Mouse (Mus musculus): ENCODE measurements around the gene Amz2.

The Amz2 gene

DNA sequence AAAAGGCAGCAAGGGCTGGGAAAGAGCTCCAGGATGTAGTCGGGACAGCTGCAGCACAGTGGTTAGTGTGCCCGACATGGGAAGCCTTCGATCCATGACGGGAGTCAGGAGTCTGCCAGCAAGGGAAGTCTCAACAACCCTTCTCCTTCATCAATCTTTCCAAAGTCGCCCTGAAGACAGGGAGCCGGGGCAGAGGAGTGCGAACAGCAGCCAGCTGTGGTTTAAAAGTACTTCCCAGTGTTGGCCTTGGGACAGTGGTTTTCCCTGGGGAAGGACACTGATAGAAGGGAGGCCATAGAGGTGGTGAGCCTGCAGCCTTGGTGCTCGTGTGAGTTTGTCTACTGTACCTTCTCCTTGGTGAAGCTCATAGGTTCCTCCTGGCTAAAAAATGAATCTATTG, 41.2 kb downstream of the Amz2 start:
- in situ Hi-C loops (cut with MboI, MseI), result no loop called here

DNA sequence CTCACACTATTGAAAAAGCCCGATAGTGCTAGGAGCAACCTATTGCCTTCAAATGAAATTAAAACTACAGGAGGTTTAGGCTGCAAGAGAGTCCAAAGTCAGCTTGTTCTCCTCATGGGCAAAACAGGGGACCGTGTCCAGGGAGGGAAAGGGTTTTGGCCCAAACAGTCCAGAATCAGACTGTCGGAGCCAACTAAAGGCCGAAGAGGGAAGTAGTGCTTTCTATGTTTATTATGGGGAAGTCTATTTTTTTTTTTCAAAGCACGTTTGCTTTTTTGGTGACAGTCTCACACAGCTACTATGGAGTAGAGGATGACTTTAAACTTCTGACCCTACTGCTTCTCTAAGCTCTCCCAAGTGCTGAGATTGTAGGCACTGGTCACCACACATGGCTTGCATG, 42.4 kb downstream of the Amz2 start:
- in situ Hi-C loops (cut with MboI, MseI), result no loop called here

DNA sequence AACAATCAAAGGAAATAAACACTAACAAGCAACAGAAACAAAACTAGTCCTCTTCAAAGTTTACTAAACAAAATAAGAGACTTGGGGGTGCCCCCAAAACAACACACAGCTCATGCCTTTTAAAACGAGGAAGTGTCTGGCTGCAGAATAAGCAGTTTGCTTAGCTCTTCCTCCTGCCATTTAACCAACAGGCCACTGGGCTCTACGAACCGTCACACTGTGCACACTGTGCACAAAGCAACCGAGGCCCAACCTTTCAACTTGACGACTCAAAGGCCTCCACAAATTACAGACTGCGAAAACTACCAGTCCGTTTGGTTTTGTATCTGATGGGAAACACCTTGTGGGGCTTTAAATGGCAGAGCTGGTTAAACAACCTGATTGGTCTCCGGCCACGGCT, 44.4 kb downstream of the Amz2 start:
- in situ Hi-C loops (cut with MboI, MseI), result no loop called here

DNA sequence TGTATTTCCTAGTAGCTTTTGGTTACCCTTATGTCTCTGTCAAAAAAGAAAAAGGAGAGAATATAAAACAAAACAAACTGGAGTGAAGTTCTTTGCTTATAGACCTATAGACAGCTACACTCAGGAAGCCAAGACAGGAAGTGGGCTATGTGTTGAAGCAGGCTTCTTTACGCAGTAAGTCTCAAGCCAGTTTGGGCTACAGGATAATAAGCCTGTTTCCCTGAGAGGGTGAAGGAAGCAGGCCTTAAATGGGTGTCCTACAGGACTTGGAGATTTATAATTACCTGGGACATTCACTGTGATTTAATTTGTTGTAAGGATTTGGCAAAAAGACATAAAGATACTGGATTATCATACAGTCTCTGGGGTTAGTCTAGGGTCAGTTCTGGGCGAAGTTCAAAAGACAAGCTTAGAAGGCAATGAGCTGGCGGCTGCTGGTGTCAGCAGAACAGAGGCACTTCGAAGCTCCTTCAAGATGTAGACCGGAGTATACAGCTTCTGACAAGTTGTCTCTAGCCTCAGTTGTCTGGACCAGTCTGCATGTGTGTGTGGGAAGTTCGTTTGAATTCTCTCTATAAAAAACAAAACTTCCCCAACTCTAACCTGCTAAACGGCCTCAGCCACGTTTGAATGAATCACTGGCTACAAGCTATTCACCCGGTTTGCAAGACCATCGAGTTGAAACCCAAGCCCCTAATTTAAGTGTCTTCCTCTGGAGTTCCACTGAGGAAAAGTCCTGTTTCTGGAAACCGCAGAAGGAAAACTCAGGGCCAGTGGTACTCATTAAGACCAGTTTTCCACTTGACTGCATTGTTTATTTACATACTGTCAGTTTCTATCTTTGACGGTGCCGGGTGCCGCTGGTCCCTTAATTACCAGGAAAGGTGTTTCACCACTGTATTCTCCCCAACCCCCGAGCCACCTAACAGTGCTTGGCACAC, 45.4 kb downstream of the Amz2 start:
- in situ Hi-C loops (cut with MboI, MseI), result no loop called here

DNA sequence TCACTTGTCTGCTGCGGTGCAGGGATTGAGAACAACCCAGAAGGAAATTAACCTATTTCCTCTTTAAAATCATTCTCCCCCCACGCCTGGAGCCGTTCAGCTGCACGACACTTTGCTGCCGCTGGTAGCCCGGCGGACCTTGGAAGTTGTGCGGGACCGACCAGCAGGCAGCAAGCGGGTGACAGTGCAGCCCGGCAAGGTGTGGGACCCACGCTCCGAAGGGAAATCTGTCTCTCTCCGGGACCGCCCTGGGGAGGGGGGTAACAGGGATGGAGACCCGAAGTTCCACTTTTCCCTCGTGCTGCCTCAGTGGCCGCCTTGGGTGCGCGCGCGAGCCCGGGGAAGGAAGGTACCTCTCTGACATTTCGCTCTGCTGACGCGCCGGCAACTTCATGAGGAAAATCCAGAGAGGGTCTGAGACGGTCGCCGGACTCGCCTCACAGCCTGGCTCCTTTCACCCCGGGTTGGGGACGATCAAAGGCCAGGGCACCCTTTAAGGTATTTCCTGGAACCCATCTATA, 46.5 kb downstream of the Amz2 start:
- in situ Hi-C loops (cut with MboI, MseI), result no loop called here

DNA sequence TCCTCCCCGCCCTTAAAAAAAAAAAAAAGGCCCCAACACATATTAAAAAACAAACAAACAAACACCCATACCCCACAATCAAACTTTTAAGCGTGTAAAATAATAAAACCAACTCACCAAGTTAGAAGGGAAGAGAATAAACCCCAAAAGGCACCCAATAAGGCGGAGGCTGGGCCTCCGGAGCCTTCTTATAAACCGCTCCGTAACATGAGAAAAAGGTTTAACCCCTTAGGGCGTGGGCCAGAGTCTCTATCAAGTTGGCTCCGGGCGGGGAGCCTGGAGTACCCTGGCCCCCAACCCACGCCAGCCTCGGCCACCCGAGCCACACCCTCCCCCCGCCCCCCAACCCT, 47.0 kb downstream of the Amz2 start:
- in situ Hi-C loops (cut with MboI, MseI), result no loop called here

DNA sequence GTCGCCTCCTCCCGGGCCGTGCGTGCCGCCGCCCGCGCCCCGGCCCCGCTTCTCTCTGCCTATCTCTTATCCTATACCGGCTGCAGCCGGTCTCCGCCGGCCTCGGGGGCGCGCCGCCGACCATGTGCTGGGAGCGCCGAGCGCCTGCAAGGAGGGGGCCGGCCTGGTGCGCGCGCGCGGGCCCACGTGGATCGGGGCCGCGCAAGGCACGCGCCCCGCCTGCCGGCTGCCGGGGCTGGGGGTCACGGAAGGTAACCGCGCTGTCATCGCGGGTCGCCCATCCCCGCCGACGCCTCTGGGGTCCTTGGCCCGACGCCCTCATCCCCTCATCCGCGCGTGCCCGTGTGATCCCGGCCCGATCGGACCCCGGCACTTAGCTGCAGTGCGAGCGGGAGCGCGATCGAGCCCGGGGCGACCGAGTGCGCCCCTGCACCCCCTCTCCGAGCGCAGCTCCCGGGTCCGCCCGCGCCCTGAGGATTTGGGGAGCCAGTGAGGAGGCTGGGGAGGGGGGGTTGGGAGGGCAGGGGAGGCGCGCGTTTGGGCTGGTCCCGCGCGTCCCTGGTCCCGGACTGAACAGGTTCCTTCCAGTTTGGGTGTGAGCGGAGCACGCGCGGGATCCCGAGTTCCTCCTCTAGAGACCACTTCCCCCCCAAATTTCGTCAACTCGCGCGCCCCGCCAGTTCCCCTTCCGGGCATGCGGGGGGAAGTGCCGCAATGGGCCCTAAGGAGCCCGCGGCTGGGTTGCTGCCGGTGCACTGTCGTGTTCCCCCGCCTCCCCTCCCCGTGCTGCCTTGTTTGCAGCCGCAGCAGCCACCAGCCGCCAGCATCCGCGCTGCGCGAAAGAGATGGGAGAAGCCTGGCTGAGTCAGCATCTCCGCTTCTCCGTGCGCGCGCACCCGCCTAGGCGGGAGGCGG, 47.7 kb downstream of the Amz2 start, which contains the start of the genes Arsg and Slc16a6:
TSS of gene Arsg (plus strand) at position 204 of the 915 bp plus-strand sequence.
TSS of gene Slc16a6 (minus strand) at position 428 of the 915 bp plus-strand sequence.
- in situ Hi-C loops (cut with MboI, MseI), result no loop called here

DNA sequence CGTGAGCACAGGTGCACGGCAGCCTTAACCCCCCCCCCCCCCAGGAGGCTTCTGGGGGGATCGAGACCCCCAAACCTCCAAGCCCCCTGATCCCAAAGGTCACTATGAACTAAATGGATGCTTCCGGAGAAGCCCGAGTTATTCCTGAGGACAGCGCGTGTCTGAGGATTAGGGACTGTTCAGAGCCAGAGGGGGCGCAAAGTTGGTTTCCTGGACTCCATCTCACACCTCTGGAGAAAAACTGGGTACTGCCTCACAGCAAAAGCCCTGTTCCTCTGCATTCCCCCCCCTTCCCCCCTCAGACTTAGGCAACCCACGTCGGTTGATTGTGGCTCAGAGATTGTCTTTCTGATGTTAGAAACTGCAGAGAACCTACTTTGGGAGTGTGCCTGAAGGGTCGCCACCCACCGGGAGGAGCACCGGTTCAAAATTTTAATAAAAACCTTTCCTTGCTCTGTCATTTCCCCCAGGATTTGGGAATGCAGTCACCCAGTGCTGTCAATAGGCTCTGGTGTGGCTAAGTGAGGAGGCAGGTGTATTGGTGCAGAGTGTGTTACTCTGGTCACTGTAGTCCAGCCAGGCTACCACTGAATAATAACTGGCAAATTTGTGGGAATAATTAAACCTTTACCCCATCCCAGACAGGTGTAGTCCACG, 48.5 kb downstream of the Amz2 start:
- in situ Hi-C loops (cut with MboI, MseI), result no loop called here

DNA sequence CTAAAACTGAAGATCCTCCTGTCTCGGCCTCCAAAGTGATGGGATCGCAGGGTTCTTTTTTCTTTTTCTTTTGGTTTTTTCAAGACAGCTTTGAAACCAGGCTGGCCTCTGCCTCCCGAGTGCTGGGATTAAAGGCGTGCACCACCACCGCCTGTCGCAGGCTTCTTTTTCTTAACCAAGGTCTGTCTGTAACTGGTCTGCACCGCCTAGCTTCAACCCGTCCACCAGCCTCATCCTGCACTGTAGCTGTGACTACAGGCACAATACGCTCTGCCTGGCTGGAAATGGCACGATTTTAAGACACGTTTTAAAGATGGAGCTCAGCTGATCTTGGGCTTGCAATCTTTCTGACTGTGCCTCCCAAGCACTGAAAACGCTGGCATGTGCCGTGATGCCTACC, 49.1 kb downstream of the Amz2 start:
- in situ Hi-C loops (cut with MboI, MseI), result no loop called here

DNA sequence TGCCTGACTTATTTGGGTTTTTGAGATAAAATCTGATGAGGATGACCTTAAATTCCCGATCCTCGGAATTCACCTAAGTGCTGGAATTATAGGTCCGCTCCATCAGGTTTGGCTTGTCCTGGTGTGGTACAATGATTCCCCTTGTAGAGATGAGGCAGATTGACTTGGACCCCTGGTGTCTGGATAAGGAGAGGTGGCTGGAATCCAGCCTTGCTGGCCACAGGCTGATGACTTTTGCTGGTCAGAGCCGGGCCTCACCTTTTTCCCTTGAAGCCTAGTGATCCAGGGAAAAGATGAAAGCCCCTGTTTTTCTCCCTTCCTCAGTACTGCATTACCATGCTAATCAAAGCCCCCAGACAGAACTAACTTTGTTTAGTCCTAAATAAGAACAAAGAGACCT, 50.0 kb downstream of the Amz2 start:
- in situ Hi-C loops (cut with MboI, MseI), result no loop called here

DNA sequence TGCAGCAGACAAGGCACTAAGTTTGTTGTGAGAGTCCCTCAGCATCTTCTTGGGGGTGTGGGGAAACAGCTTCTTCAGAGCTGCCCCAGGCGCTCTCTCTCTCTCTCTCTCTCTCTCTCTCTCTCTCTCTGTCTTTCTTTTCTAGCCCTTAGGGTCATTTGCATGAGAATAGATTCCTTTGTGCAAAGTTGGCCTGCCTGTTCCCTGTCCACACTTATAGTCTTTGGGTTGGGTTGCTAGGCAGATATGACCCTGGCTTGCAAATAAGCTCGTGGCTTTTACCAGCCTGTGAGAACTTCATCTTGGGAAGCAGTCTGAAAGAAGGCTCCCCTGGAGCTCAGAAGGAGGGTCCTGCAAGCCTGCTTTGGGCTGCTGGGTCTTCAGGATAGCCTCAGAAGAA, 50.5 kb downstream of the Amz2 start:
- in situ Hi-C loops (cut with MboI, MseI), result no loop called here

DNA sequence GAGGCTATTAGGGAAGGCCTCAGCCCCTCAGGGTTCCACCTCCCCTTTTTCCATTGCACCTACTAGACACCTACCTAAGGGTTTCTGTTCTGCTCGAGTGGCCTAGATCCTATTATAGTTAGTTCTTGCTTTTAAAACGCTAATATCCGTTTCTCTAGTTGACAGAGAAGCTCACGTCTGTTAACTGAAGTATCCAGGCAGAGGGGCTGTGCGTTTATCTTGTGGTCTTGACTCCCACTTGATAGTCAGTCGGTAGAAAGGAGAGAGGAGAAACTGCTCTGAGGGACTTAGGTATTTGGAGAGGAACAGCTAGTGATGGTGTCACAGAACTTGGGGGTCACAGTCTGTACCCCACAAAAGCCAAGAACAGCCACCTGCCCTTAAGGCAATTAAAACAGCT, 50.9 kb downstream of the Amz2 start:
- in situ Hi-C loops (cut with MboI, MseI), result no loop called here

DNA sequence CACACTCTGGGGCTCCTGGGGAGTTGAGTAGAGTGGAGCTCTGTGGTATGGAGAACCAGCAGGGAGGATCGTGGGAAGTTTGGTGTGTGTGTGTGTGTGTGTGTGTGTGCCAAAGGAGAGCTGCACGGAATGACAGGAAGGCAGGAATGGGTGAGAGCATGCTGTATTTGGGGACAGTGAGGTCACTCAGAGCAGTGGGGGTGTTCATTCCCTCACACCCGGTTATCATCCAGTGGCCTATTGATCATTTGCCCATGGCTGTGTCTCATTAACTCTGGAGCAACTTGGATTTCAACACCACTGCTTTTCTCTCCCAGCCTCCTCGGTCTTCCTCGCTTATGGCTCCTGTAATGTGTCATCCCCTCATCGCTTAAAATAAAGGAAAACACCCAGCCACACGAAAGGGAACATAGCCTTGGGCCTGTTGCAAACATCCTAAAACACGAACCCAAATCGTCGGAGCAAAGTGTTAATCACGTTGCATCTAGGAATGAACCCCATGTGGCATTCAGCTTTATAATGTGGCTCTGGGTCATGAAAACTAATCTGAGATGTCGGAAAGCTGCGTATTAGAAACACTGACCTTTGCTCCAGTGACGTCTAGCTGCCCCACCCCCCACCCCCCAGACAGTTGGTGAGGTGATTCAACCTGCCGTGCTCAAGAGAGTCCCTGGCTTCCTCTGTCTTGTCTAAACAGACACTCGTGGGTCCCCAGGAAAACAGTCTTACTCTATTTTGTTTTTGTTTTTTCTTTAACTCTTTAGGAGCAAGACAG, 52.0 kb downstream of the Amz2 start:
- in situ Hi-C loops (cut with MboI, MseI), result no loop called here

DNA sequence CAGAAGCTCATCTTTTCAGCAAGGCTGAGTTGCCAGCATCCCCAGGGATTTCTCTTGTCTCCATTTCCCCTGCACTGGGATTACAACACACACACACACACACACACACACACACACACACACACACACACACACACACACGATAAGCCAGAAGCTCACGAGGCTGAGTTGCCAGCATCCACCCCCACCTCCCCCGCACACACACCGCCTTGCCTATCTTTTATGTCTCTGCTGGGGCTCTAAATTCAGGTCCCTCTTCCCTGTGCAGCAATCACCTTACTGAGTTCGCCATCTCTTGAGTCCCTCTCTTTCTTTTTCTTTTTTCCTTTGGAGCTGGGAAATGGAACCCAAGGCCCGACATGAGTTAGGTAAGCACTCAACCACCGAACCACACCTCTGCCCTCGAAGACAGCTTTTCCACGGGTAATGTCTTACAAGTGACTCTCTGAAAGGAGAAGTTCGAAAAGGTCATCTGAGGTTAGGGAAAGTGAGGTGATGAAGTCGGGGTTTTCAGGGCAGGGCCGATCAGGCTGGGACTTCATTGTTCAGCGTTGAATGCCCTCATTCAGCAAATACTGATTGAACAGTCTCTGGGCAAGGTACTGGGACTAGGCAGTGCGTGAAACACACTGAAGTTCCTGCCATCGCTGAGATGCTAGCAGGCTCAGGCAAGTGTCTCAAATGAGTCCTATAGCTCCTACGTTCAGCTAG, 54.0 kb downstream of the Amz2 start:
- in situ Hi-C loops (cut with MboI, MseI), result no loop called here

DNA sequence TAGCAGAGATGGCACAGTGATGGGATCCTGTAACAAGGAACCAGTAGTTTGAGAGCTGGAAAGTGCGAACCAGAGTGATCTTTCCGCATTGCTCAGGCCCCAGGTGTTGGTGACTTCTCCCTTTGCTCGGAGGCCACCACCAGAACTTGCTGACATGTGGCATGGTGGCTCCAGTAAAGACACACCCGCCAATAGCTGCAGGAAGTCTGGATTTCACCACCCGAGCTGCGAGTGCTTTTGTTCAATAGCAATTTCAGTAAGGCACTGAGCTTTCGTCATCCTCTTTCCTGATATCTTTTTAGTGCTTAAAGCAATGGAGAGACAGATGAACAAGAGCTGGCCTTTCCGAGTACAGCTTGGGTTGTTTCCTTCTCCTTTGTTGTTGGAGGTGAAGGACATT, 54.7 kb downstream of the Amz2 start:
- in situ Hi-C loops (cut with MboI, MseI), result no loop called here

DNA sequence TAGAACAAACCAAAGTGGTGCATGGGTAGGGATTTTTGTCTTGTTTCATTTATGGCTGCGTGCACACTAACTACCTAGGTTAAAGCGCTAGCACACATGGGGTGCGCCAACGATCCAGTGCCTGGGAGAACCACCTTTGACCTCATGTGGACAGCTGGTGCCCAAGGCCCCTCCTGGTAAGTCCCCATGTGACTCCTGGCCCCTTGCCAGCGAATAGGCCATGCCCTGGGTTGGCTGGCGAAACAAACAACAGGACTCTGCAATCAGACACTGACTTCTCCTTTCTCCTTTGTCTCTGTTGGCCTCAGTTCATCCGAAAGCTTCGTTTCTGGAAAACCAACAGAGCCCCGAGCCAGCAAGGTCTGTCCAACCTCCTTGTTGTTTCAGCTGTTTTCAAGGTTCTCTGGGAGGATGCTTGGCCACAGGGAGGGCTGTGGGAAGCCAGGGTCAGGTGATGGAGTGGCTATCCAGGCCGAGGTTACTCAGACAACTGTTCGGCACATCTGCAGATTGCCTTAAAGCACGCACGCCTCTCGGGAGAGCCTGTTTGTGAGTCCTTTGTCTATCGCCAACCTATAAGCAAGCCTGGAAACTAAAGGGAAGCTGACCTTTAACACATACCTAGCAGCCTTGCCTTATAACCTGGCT, 59.8 kb downstream of the Amz2 start:
- in situ Hi-C loops (cut with MboI, MseI), result no loop called here

DNA sequence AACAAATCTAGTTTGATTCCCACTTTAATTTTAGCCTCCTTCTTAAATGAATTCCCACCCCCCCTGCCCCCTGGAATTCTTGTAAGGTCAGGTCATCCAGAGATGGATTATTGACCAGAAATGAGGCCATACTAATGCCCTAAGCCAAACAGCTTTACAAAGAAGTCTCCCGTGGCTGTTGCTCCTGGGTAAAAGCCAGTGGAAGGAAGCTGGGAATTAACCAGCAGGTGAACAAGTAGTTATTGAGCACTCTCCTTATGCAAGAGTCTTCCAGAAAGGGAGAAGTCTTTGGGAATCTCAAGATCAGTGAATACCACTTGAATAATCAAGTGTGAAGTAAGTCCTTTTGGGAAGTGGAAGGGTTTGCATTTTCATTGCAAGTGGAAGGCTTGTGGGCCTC, 61.4 kb downstream of the Amz2 start:
- in situ Hi-C loops (cut with MboI, MseI), result no loop called here

DNA sequence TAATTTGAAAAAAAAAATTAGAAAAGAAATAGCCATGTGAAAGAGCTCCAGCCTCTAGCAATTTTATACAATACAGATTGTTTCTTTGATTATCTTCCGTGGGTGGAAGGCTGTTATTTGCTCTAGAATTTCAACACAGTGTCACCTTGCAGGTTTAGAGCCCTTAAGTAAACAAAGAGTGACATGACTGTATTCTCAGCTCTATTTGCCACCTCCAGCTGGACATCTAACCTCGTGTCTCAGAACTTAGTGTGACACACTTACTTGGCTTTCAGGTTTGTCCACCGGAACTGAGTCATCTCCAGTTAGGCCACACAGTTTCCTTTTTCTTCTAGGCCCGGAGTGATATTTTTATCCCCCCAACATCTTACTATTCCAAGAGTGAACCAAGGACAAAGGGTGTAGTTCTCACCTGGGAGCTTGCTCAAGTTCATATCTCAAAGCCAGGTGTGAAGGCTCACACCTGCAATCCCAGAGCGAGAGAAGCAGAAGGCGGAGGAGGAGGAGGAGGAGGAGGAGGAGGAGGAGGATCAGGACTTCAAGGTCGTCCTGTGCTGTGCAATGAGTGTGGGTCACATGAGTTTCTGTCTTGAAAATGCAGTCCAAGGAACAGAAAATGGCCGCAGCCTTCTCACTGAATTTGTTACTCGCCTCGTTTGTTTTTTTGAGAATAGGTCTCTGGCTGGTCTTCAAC, 62.4 kb downstream of the Amz2 start:
- in situ Hi-C loops (cut with MboI, MseI), result no loop called here

DNA sequence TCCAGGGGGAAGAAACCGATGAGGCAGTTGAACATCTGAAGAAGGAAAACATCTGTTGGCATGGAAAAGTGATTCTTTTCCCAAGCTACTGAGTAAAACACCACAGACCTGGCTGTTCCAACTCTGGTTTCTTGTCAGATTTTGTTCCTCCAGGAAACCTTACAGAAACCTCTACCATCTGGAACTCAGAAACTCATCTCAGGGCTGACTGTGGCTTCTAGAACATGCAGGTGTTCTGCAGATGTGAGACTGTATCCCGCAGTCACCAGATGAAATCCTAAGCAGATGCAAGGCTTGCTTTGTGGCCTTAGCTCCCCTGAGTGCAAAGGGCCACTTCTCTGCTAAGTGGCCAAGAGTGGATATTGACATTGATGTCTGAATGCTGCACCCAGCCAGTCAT, 64.0 kb downstream of the Amz2 start:
- in situ Hi-C loops (cut with MboI, MseI), result loop anchor here (10.0 kb wide), 1 partner anchor 865 kb away; no protein-coding TSS in a partner anchor

All from T-helper 1 cell (primary cell).